ENCODE assay signal across 19 mouse cellular contexts in the genomic region with DNA sequence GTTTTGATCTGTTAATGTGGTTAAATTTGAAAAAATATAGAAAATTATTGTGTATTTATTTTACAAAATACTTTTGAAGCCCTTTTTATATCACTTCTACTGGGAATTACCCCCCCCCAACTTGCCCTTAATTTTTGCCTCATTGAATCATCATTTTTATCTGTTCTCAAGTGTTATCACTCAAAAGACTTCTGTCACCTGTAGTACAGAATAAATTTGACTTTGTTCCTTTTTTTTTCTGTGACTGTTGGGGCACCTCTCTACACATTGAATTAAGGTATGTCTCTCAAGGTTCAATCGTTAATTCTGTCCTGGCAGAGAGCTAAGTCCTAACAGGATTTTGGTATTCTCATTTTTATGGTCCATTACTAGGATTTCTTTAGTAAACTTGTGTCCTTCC.
DNase-seq lines count a peak whose midpoint lies in the region; ATAC-seq and TF ChIP-seq lines count a peak whose summit lies in the region.
"Had no signal": no experiment of that assay in that cellular context is flagged by ENCODE, and none has a peak within 500 bp of the region (broad histone marks: within the 10 kb centered on the region; RNA-seq: fewer than 3 reads in every experiment).

No protein-coding gene starts in this region.

- no peak for TF ChIP-seq POLR2A in small intestine, adult 2 months (IDR thresholded peaks at IDR 0.05; ENCODE audit: low read depth, low read length)

- ATAC-seq in liver, embryonic 12.5 days, result no peak
- ATAC-seq in liver, embryonic 13.5 days (ENCODE audit: low read depth), result no peak
- ATAC-seq: forebrain, embryonic 13.5 days; forebrain, embryonic 15.5 days; Patski had no signal

- H3K36me3 ChIP-seq in liver, embryonic 12.5 days, result no peaks in the 10 kb centered on the region
- no peaks in the 10 kb centered on the region for H3K36me3 ChIP-seq in liver, embryonic 13.5 days
- no peaks in the 10 kb centered on the region for H3K36me3 ChIP-seq in small intestine, adult 2 months (ENCODE audit: control insufficient read depth, insufficient read depth, low read length)
- H3K36me3 ChIP-seq: embryonic facial prominence, embryonic 10.5 days; embryonic facial prominence, embryonic 12.5 days; forebrain, embryonic 15.5 days had no signal

- TF ChIP-seq CTCF in small intestine, adult 2 months (IDR thresholded peaks at IDR 0.05; ENCODE audit: extremely low read depth, insufficient read length, insufficient replicate concordance, low read depth, low read length), result no peak

- H3K27me3 ChIP-seq in liver, embryonic 12.5 days (replicated peaks), result no peaks in the 10 kb centered on the region
- H3K27me3 ChIP-seq in liver, embryonic 13.5 days, result no peaks in the 10 kb centered on the region
- H3K27me3 ChIP-seq in small intestine, adult 2 months (ENCODE audit: control insufficient read depth, insufficient read depth, low read length), result no peaks in the 10 kb centered on the region
- H3K27me3 ChIP-seq: embryonic facial prominence, embryonic 12.5 days; forebrain, embryonic 13.5 days; forebrain, embryonic 15.5 days; Patski had no signal

- no peak overlapping the region for H3K9ac ChIP-seq in liver, embryonic 12.5 days
- no peak overlapping the region for H3K9ac ChIP-seq in liver, embryonic 13.5 days
- H3K9ac ChIP-seq: embryonic facial prominence, embryonic 12.5 days; forebrain, embryonic 13.5 days; forebrain, embryonic 15.5 days had no signal

- H3K9me3 ChIP-seq in liver, embryonic 12.5 days (replicated peaks), result no peaks in the 10 kb centered on the region
- no peaks in the 10 kb centered on the region for H3K9me3 ChIP-seq in liver, embryonic 13.5 days (replicated peaks)
- H3K9me3 ChIP-seq: embryonic facial prominence, embryonic 10.5 days; embryonic facial prominence, embryonic 12.5 days; forebrain, embryonic 13.5 days; forebrain, embryonic 15.5 days had no signal

- DNase-seq in liver, result no peak
- no peak for DNase-seq in liver, embryonic 13.5 days
- DNase-seq in right cerebral cortex, postnatal 10 days (ENCODE audit: low spot score in 2 of 2), result no peak
- no peak for DNase-seq in gastrocnemius, postnatal 10 days
- DNase-seq: adrenal gland, adult 8-10 months; adrenal gland, postnatal 14 days; adrenal gland, postnatal 36 days; cerebellum, adult 11-12 months; cerebellum, adult 2 months; cerebellum, adult 9-10 months; cerebellum, postnatal 10 days; cerebellum, postnatal 25 days had no signal

- WGBS in liver, embryonic 12.5 days (ENCODE audit: insufficient replicate concordance), result 72% methylated on average over 1 of the region's 1 CpGs
- 67% methylated on average over 1 of the region's 1 CpGs for WGBS in liver, embryonic 13.5 days (ENCODE audit: insufficient replicate concordance)
- 78% methylated on average over 1 of the region's 1 CpGs for WGBS in small intestine, adult 2 months

- no peak overlapping the region for H3K4me3 ChIP-seq in liver, embryonic 12.5 days
- H3K4me3 ChIP-seq in liver, embryonic 13.5 days (replicated peaks), result no peak overlapping the region
- H3K4me3 ChIP-seq in small intestine, adult 2 months (ENCODE audit: low read depth, low read length), result no peak overlapping the region
- H3K4me3 ChIP-seq: embryonic facial prominence, embryonic 10.5 days; embryonic facial prominence, embryonic 12.5 days; forebrain, embryonic 13.5 days; forebrain, embryonic 15.5 days had no signal

- no peak overlapping the region for H3K4me2 ChIP-seq in liver, embryonic 12.5 days
- H3K4me2 ChIP-seq in liver, embryonic 13.5 days, result no peak overlapping the region
- H3K4me2 ChIP-seq: embryonic facial prominence, embryonic 12.5 days; forebrain, embryonic 13.5 days; forebrain, embryonic 15.5 days had no signal

- peaks cover 13% of the 10 kb centered on the region for H3K4me1 ChIP-seq in liver, embryonic 12.5 days
- H3K4me1 ChIP-seq in liver, embryonic 13.5 days (replicated peaks), result peaks cover 13% of the 10 kb centered on the region
- H3K4me1 ChIP-seq in small intestine, adult 2 months (ENCODE audit: control insufficient read depth, insufficient read depth, insufficient read length, low read length), result peaks cover 3% of the 10 kb centered on the region; the same call in 1 of the 2 replicates
- H3K4me1 ChIP-seq: embryonic facial prominence, embryonic 10.5 days; embryonic facial prominence, embryonic 12.5 days; forebrain, embryonic 13.5 days; forebrain, embryonic 15.5 days had no signal

- peak overlapping the region; percentile 79 for H3K27ac ChIP-seq in liver, embryonic 12.5 days
- H3K27ac ChIP-seq in liver, embryonic 13.5 days, result peak overlapping the region; percentile 78; the same call in 1 of the 2 replicates
- peak overlapping the region; percentile 88 for H3K27ac ChIP-seq in small intestine, adult 2 months (ENCODE audit: insufficient read depth, low read depth, low read length)
- H3K27ac ChIP-seq: embryonic facial prominence, embryonic 10.5 days; embryonic facial prominence, embryonic 12.5 days; forebrain, embryonic 13.5 days; forebrain, embryonic 15.5 days had no signal
